Mouse (Mus musculus) CD4-positive, CD25-positive, alpha-beta regulatory T cell, adult 4 months (primary cell): ENCODE measurements around the gene Tbl2. TPM values are rescaled to one million over a fixed set of nuclear protein-coding genes. Genes with fewer than 3 reads are reported as not detected.

ENCODE experiments used
- ATAC-seq: one replicate; pipeline ENCODE4 v1.8.0; 2017
- polyA plus RNA-seq, 2 experiments: library from polyadenylated mRNA; unstranded; fragments of 100-300 nt; shearing (Covaris generic); gene quantifications; one replicate each; pipeline ENCODE4 v1.2.1; 2017

Tbl2 gene
- polyA plus RNA-seq, 2 experiments from 2014 or later: 4.8 to 5.3 TPM

GRCm38 (mm10) chr5:135187349-135188213 is 38.1 kb downstream of the Tbl2 start:
- ATAC-seq: peak; percentile 20

GRCm38 (mm10) chr5:135188214-135188554 is 38.7 kb downstream of the Tbl2 start:
- ATAC-seq: no peak

- ATAC-seq: no peak
These were observed 40.0 kb downstream of the Tbl2 start for GRCm38 (mm10) chr5:135189281-135190022.

- peak; percentile 18 for ATAC-seq
These were observed 42.2 kb downstream of the Tbl2 start for GRCm38 (mm10) chr5:135191620-135192019.

- ATAC-seq: no peak
These were observed 43.0 kb downstream of the Tbl2 start for GRCm38 (mm10) chr5:135192431-135192830.

- peak; percentile 70 for ATAC-seq
These were observed 46.9 kb downstream of the Tbl2 start for GRCm38 (mm10) chr5:135196367-135196766.

GRCm38 (mm10) chr5:135202763-135203162 is 53.3 kb downstream of the Tbl2 start:
- no peak for ATAC-seq

- ATAC-seq: no peak
These were observed 58.7 kb downstream of the Tbl2 start for GRCm38 (mm10) chr5:135208197-135208596.

Other genes starting within 250 kb of the Tbl2 start
- gene Tmem270, start 242.9 kb upstream of the Tbl2 start, polyA plus RNA-seq: not detected
- not detected for gene Cldn13, start 234.1 kb upstream of the Tbl2 start, polyA plus RNA-seq
- 10 to 100 TPM; 11.4 to 16.7 TPM for gene Mettl27, start 217.3 kb upstream of the Tbl2 start, polyA plus RNA-seq
- gene Cldn4, start 202.7 kb upstream of the Tbl2 start, polyA plus RNA-seq: under 1 TPM in 1 of 2 experiments, not detected in 1; 0.40 TPM
- not detected for gene Cldn3, start 163.4 kb upstream of the Tbl2 start, polyA plus RNA-seq
- gene Abhd11, start 140.5 kb upstream of the Tbl2 start, polyA plus RNA-seq: 10 to 100 TPM; 64.3 to 80.5 TPM
- gene Stx1a, start 126.2 kb upstream of the Tbl2 start, polyA plus RNA-seq: 10 to 100 TPM; 15.4 to 27.0 TPM
- 10 to 100 TPM; 23.4 to 36.6 TPM for gene Dnajc30, start 85.5 kb upstream of the Tbl2 start, polyA plus RNA-seq
- gene Bud23, start 84.7 kb upstream of the Tbl2 start, polyA plus RNA-seq: 100 to 1,000 TPM in 1 of 2 experiments, 10 to 100 TPM in 1; 60.8 to 103 TPM
- gene Vps37d, start 71.4 kb upstream of the Tbl2 start, polyA plus RNA-seq: not detected
- gene Mlxipl, start 59.8 kb upstream of the Tbl2 start, polyA plus RNA-seq: under 1 TPM in 1 of 2 experiments, not detected in 1; 0.13 TPM
- gene Bcl7b, start 18.6 kb downstream of the Tbl2 start, polyA plus RNA-seq: 10 to 100 TPM; 47.1 to 79.6 TPM
- 10 to 100 TPM; 25.2 to 25.4 TPM for gene Baz1b, start 37.6 kb downstream of the Tbl2 start, polyA plus RNA-seq
- gene Fzd9, start 101.6 kb downstream of the Tbl2 start, polyA plus RNA-seq: not detected
- gene Fkbp6, start 200.4 kb downstream of the Tbl2 start, polyA plus RNA-seq: not detected
- gene Trim50, start 203.6 kb downstream of the Tbl2 start, polyA plus RNA-seq: not detected
- 10 to 100 TPM; 24.7 to 29.1 TPM for gene Nsun5, start 220.3 kb downstream of the Tbl2 start, polyA plus RNA-seq
- 10 to 100 TPM; 12.2 to 20.4 TPM for gene Pom121, start 244.9 kb downstream of the Tbl2 start, polyA plus RNA-seq